Mouse (Mus musculus): ENCODE data around the gene 1600002K03Rik.
"Not testable (repeated sequence)": the region's sequence is repeated elsewhere in the genome, so short reads cannot be mapped to it uniquely, and the experiment has no call there.

1600002K03Rik gene

DNA sequence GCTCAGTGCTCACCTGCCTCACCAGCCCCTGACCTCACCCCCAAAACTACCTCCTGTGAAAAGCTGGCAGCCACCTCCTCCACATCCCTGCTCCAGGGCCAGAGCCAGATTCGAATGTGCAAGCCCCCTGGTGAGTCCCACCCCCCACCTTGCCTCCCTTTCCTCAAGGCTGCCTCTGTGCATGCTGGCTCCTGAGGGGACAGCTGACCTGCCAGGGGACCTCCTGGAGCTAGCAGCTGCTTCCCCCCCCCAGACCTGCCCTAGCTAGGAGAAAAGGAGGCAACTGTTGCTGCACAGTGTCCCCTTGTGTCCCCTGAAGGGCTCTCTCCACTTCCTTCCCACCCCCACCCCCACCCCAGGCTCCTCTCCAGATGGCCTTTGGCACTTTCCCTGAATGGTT lies 17.5 kb upstream of the 1600002K03Rik start:
- no peak for DNase-seq

GRCm38 (mm10) chr10:80156002-80156751 lies 16.6 kb upstream of the 1600002K03Rik start:
- no peak for DNase-seq

- no peak for DNase-seq
Measured at GRCm38 (mm10) chr10:80156752-80157053, 16.0 kb upstream of the 1600002K03Rik start.

DNA sequence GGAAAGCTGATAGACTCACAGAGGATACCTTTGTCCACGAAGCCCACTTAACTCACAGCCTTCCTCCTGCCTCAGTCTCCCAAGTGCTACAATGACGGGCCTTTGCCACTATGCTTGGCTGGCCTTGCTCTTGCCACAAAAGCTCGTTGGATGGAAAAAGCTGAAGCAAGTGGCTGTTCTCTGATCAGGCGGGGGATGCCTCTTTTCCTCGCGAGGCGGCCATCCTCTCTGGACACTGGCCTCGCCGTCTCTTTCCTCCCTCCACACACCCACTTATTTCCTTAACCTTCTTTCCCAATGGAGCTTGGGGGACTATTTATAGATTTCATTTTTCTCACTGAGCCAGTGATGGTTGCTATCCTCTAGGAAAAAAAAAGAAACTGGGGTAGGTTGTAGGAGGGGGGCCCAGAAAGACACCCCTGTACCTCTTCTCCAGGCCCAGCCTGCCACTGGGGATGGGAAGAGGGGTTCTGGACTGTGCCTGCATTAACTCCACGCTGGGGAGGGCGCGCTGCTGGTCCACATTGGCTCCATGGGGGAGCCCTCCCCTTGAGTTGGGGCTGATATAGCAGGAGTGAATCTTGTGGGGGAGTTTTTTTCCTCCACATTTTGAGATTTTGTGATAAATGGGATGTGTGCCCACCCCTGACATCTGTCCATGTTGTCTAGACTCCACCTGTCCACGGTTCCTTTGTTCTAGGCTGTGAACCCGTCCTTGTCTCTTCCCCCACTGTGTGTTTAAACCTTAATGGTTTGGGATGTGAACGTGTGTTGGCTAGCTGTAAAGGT lies 15.4 kb upstream of the 1600002K03Rik start:
- no peak for DNase-seq

- no peak for DNase-seq
Measured at GRCm38 (mm10) chr10:80158307-80158986, 14.3 kb upstream of the 1600002K03Rik start.

DNA sequence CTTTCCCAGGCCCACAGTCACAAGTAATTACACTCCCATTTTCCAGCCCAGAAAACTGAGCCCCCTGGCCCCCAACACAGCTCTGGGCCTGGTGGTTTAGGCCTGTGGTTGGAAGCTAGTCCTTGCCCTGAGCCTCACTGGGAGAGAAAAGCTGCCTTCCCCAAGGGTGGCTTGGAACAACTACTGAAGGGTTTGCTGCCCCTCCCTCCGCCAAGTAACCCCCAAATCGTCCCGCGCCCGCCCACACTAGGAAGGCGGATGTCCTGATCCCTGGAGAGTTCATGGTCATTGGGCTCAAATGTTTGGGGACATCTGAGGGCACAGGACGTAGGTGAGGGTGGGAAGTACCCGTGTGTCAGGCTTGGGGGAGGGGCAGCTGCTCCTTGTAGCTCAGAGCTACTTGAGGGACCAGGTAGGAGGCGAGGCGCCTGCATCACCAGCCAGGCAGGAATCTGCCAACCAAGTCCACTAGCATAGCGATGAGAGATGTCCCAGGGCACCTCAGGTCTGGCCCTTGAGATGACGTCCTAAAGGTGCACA lies 13.7 kb upstream of the 1600002K03Rik start:
- DNase-seq: no peak

DNA sequence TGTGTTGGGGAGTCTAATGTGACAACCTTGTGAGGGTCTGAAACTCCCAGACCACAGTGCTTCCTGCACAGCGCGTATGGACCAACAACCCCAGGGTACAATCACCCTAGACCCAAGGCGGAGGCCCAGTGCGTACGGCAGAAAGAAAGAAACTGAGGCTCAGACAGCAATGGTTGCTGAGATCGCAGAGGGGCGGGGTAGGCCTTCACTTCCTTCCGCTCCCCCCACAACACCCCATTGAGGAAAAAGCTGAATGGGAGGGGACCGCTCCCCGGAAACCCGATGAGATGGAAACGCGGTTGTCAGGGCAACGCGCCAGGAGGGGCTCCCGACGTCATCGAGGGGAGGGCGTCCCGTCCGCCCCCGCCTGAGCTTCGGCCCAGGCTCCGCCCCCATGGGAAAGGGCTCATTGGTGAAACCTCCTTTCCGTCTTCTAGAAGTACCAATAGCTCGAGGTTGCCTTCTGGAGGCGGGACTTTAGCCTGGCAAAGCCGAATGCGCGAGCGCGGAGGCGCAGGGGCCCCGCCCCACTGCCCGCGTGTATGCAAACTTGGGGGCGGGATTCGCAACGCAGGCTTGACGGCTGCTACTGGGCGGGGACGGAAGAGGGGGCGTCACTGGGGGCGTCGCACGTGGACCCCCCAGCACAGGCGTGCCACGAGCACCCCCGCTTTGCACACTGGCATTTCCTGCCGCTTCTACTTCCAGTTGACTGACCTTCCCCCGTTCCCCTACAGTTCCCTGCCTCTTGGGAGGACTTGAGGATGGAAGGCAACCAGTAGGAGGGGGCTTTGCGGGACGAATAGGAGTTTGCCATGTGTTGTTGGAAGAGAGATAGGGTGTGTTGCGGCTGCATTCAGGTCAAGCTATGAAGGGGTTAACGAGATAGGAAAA lies 12.9 kb upstream of the 1600002K03Rik start:
- DNase-seq: peak; percentile 97 to 98

GRCm38 (mm10) chr10:80160455-80161371 lies 12.0 kb upstream of the 1600002K03Rik start:
- DNase-seq: peak; percentile 68 to 72

- DNase-seq: no peak
Measured at GRCm38 (mm10) chr10:80161522-80162242, 11.1 kb upstream of the 1600002K03Rik start.

GRCm38 (mm10) chr10:80162243-80162608 lies 10.5 kb upstream of the 1600002K03Rik start:
- no peak for DNase-seq

DNA sequence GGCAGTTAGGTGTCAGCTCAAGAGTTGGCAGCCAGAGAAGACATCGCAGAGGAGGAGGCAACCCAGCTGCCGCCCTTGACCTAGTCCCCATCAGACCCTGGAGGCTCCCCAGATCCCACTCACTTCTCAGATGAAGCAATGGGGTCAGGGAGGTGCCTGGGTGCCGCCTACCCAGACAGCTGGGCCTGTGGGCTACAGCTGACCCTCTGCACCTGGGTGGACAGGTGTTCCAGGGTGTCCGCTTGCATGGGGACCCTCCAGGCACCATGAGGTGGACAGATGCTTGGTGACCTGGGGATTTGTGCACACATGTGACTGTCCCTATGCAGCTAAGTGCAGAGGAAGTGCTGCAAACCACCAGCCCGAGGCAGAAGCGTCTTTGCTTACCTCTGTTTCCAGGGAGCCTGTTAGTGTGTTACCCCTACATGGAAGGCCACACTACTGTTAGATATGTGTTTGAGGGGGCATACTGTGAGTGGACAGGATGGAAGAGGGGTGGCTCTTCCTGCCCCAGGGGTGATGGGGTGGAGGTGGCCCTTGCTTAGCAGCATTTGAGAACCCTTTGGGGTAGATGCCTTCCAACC lies 9.9 kb upstream of the 1600002K03Rik start:
- no peak for DNase-seq

GRCm38 (mm10) chr10:80163721-80164120 lies 9.0 kb upstream of the 1600002K03Rik start:
- DNase-seq: no peak

DNA sequence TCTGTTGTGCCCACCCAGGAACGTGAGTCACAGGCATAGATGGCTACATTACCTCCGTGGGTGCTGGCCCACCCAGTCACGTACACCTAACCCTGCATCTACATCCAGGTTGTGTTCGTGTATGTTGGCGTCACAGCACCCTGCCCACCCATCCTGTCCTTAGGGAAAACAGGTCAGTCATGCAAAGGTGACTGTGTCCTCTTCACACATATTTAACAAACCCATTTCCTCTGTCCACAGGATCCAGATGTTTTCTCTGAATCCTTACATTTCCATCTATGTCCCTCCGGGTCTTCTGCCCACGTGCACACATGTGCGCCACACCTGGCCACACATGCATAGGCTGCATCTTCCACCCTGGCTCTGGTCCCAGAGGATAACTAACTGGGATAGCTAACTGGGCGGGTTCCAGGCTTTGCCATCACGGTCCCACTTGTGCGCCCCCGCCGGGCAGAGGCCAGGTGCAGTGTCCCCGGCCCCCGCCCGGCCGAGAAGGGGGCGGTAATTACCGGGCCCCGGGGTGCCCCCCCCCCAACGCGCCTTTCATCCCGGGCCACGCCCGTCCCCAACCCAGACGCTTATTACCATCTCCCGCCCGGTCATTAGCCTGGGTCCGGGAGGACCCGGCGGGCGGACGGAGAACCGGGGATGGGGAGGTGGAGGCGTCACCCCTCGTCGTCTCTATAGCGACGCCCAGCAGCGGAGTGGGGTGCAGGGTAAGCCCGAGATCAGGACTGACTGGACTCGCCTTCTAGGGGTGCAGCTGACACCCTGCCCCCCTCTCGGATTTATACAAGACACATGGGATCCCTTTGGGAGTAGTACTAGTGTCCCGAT lies 8.4 kb upstream of the 1600002K03Rik start:
- peak; percentile 49 to 52 for DNase-seq

GRCm38 (mm10) chr10:80164998-80165344 lies 7.8 kb upstream of the 1600002K03Rik start:
- DNase-seq: peak; percentile 98 to 99

DNA sequence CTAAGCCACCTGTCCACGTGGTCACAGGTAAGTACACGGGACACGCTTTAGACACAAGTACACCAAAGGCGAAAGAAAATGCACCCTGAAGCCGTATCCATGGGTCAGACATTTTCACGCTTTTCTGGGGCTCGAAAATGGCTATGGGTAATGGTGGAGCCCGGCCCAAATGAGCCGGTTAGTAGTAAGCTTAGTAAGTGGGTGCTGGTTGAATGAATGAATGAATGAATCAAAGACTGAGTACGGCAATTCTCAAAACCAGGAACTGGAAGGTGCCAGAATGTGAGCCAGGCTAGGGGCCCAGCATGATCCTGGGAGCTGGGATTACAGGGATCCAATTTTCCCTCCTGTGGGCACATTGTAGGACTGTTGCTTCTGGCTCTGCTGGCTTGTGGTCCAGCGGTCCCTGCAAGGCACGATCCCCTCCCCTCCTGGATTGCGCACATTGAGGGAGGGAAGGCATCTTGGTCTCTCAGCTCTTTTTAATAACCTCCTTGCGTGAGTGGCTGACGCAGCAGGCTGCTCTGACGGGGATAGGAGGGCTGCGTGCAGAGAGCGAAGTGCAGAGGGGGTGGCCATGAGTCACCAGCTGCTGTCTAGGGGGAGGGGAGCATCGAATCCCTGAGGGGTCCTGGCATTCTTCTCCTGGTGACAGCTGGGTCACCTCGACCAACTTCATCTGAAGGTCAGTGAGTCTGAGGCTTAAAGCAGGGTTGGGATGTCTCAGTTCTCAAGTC lies 7.2 kb upstream of the 1600002K03Rik start, which contains the start of gene Cirbp:
Gene Cirbp, plus strand, starts transcription at position 594 of the 737 bp plus-strand sequence.
- peak in 1 of 2 experiments; percentile 43 for DNase-seq

GRCm38 (mm10) chr10:80166136-80166535 lies 6.6 kb upstream of the 1600002K03Rik start:
- not testable (repeated sequence) for DNase-seq

- DNase-seq: peak; percentile 99
Measured at GRCm38 (mm10) chr10:80167460-80168037, 5.2 kb upstream of the 1600002K03Rik start.
